Mouse (Mus musculus) lung, adult 2 months (tissue): ENCODE measurements around the gene Ctla4.

Experiments used
- CTCF ChIP-seq: fragments of 200-500 bp; IDR thresholded peaks from 2 replicates; pipeline ENCODE4 v1.5.1; 2011; ENCODE audit warnings: mild to moderate bottlenecking, low read length, control low read depth; ENCODE audit not compliant: insufficient read depth
- POLR2A ChIP-seq: fragments of 200-500 bp; IDR thresholded peaks from 2 replicates; pipeline ENCODE4 v1.6.1; 2011; ENCODE audit warnings: low read depth, mild to moderate bottlenecking, control low read depth, low read length, borderline replicate concordance; ENCODE audit errors: extremely low read depth

- TF ChIP-seq POLR2A = no peak
- TF ChIP-seq CTCF = no peak
Measured at GRCm38 (mm10) chr1:60853991-60854390, 32.8 kb upstream of the Ctla4 start.
